Mouse (Mus musculus): ENCODE data around the gene Arhgap22.

Gene Arhgap22

GRCm38 (mm10) chr14:33212958-33213309 lies 892 bp upstream of the Arhgap22 start:
- DNase-seq (ENCODE audit: low spot score in 2 of 2) = no peak

GRCm38 (mm10) chr14:33214767-33215128 lies 922 bp downstream of the Arhgap22 start:
- DNase-seq (ENCODE audit: low spot score in 2 of 2) = no peak

- no peak for DNase-seq (ENCODE audit: low spot score in 2 of 2)
Observed at GRCm38 (mm10) chr14:33215163-33215562, 1.3 kb downstream of the Arhgap22 start.

- no peak for DNase-seq (ENCODE audit: low spot score in 2 of 2)
Observed at GRCm38 (mm10) chr14:33216343-33217208, 2.8 kb downstream of the Arhgap22 start.

GRCm38 (mm10) chr14:33225235-33225634 lies 11.4 kb downstream of the Arhgap22 start:
- DNase-seq (ENCODE audit: low spot score in 2 of 2) = no peak

- no peak for DNase-seq (ENCODE audit: low spot score in 2 of 2)
Observed at GRCm38 (mm10) chr14:33230672-33231071, 16.8 kb downstream of the Arhgap22 start.

GRCm38 (mm10) chr14:33231311-33231710 lies 17.5 kb downstream of the Arhgap22 start:
- DNase-seq (ENCODE audit: low spot score in 2 of 2) = no peak

GRCm38 (mm10) chr14:33232048-33232447 lies 18.2 kb downstream of the Arhgap22 start:
- DNase-seq (ENCODE audit: low spot score in 2 of 2) = no peak

GRCm38 (mm10) chr14:33235661-33236060 lies 21.8 kb downstream of the Arhgap22 start:
- DNase-seq (ENCODE audit: low spot score in 2 of 2) = no peak

- DNase-seq (ENCODE audit: low spot score in 2 of 2) = no peak
Observed at GRCm38 (mm10) chr14:33240400-33240799, 26.6 kb downstream of the Arhgap22 start.

GRCm38 (mm10) chr14:33243261-33243660 lies 29.4 kb downstream of the Arhgap22 start:
- DNase-seq (ENCODE audit: low spot score in 2 of 2) = no peak

GRCm38 (mm10) chr14:33244519-33244918 lies 30.7 kb downstream of the Arhgap22 start:
- no peak for DNase-seq (ENCODE audit: low spot score in 2 of 2)

- DNase-seq (ENCODE audit: low spot score in 2 of 2) = no peak
Observed at GRCm38 (mm10) chr14:33244946-33245345, 31.1 kb downstream of the Arhgap22 start.

- peak in 1 of 2 experiments; percentile 20 for DNase-seq (ENCODE audit: low spot score in 2 of 2)
Observed at GRCm38 (mm10) chr14:33246476-33246875, 32.6 kb downstream of the Arhgap22 start.

- no peak for DNase-seq (ENCODE audit: low spot score in 2 of 2)
Observed at GRCm38 (mm10) chr14:33247623-33248022, 33.8 kb downstream of the Arhgap22 start.

- DNase-seq (ENCODE audit: low spot score in 2 of 2) = no peak
Observed at GRCm38 (mm10) chr14:33248741-33249140, 34.9 kb downstream of the Arhgap22 start.

- DNase-seq (ENCODE audit: low spot score in 2 of 2) = no peak
Observed at GRCm38 (mm10) chr14:33250215-33250939, 36.6 kb downstream of the Arhgap22 start.

- DNase-seq (ENCODE audit: low spot score in 2 of 2) = no peak
Observed at GRCm38 (mm10) chr14:33250956-33251745, 37.3 kb downstream of the Arhgap22 start.

GRCm38 (mm10) chr14:33258256-33258655 lies 44.4 kb downstream of the Arhgap22 start:
- DNase-seq (ENCODE audit: low spot score in 2 of 2) = no peak

- no peak for DNase-seq (ENCODE audit: low spot score in 2 of 2)
Observed at GRCm38 (mm10) chr14:33260131-33260530, 46.3 kb downstream of the Arhgap22 start.

GRCm38 (mm10) chr14:33264795-33265194 lies 51.0 kb downstream of the Arhgap22 start:
- DNase-seq (ENCODE audit: low spot score in 2 of 2) = no peak

GRCm38 (mm10) chr14:33276240-33276639 lies 62.4 kb downstream of the Arhgap22 start:
- DNase-seq (ENCODE audit: low spot score in 2 of 2) = no peak

Measured in spleen, postnatal 14 days (tissue).